Mouse (Mus musculus): ENCODE data around the gene Eml3. TPM values are rescaled to one million over a fixed set of nuclear protein-coding genes. Genes with fewer than 3 reads are reported as not detected.

Eml3 gene
- total and polyA plus RNA-seq, 3 experiments = 16.6 to 23.4 TPM; not detected in 1

DNA sequence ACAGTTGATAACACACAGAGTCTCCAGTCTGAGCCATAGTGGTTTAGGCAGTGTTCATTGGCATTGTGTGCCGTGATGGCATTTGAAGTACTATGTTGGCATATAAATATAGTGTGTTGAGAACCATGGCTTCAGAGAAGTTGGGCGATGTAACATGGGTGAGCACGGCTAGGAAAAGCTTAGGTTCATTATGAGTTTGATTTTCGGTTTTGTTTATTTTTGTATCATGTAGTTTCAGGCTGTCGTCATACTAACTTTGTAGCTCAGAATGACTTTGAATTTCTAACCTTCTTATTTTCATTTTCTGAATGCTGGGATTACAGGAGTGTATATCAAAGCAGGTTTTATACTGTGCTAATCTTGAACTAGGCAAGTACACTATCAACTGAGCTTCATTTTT, 25.9 kb upstream of the Eml3 start:
- no peak for DNase-seq (ENCODE audit: low read depth, low spot score)
- Histone ChIP-seq H3K27ac (ENCODE audit: control insufficient read depth, low read depth, low read length) (no peak overlapping the region), H3K36me3 (ENCODE audit: control insufficient read depth in 1 of 2, insufficient read depth in 2 of 2, low read length in 2 of 2) (peaks cover 11 to 14% of the 10 kb centered on the region in 2 experiments), H3K79me2 (ENCODE audit: control insufficient read depth, insufficient read depth, low read length, poor library complexity) (peaks cover 16% of the 10 kb centered on the region), H3K9ac (ENCODE audit: control insufficient read depth, low read depth, low read length, poor library complexity, severe bottlenecking) (no peak overlapping the region), H3K27me3 (ENCODE audit: control insufficient read depth in 1 of 2, insufficient read depth in 2 of 2, low read length in 2 of 2) (no peaks in the 10 kb centered on the region), H3K4me3 (ENCODE audit: control insufficient read depth in 1 of 2, insufficient read depth in 1 of 2, low read depth in 2 of 2, low read length in 2 of 2) (no peak overlapping the region), H3K4me1 (ENCODE audit: control insufficient read depth in 1 of 2, insufficient read depth in 2 of 2, low read length in 2 of 2) (peaks cover 2 to 6% of the 10 kb centered on the region in 2 experiments; a peak in 3 of 4 replicates), H3K9me3 (replicated peaks; ENCODE audit: insufficient read depth, low read length) (no peaks in the 10 kb centered on the region)
- no peak for TF ChIP-seq JUND (IDR thresholded peaks at IDR 0.05; ENCODE audit: low read depth, low read length)
- no peak for TF ChIP-seq TAL1 (IDR thresholded peaks at IDR 0.05; ENCODE audit: low read length)

DNA sequence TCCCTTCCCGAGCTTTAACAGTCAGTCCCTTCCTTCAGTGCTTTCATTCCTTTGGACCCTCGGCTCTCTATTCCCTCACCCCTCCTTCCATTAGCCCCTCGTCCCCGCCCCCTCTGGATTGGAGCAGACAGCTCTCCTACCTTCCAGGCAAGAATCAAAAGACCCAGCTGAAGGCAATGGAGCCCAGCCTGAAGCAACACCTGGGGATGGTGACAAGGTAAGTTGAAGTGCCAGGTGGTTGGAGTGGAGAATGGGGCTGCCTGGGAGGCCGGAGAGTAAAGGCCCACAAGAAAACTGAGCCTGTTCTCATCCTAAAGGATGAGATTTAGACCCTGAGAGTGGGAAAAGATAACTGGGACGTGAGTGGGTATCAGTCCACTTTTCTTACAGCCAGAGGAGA, 20.8 kb upstream of the Eml3 start:
- TF ChIP-seq MYC (IDR thresholded peaks at IDR 0.05; ENCODE audit: low read depth, low read length) (no peak), NRF1 (IDR thresholded peaks at IDR 0.05; ENCODE audit: insufficient read depth, low read depth, low read length, poor library complexity, severe bottlenecking) (no peak), MYB (IDR thresholded peaks at IDR 0.05; ENCODE audit: low read depth, low read length) (no peak), RCOR1 (IDR thresholded peaks at IDR 0.05; ENCODE audit: low read depth, low read length) (no peak), RAD21 (IDR thresholded peaks at IDR 0.05; ENCODE audit: low read depth, low read length) (no peak), BHLHE40 (IDR thresholded peaks at IDR 0.05; ENCODE audit: borderline replicate concordance, low read depth, low read length) (no peak), USF2 (IDR thresholded peaks at IDR 0.05; ENCODE audit: borderline replicate concordance in 1 of 2, insufficient read depth in 1 of 2, low read depth in 1 of 2, low read length in 2 of 2) (no peak), GABPA (IDR thresholded peaks at IDR 0.05; ENCODE audit: low read depth, low read length) (no peak), GATA1 (IDR thresholded peaks at IDR 0.05; ENCODE audit: low read depth, low read length) (no peak), SMC3 (IDR thresholded peaks at IDR 0.05; ENCODE audit: low read depth, low read length) (no peak), NELFE (IDR thresholded peaks at IDR 0.05; ENCODE audit: low read depth, low read length) (no peak)
- no peak overlapping the region for H3K4me3 ChIP-seq (ENCODE audit: control insufficient read depth in 1 of 2, insufficient read depth in 1 of 2, low read depth in 2 of 2, low read length in 2 of 2)
- peaks cover 0 to 28% of the 10 kb centered on the region in 2 experiments; a peak in 2 of 4 replicates for H3K36me3 ChIP-seq (ENCODE audit: control insufficient read depth in 1 of 2, insufficient read depth in 2 of 2, low read length in 2 of 2)
- no peaks in the 10 kb centered on the region for H3K4me1 ChIP-seq (ENCODE audit: control insufficient read depth in 1 of 2, insufficient read depth in 2 of 2, low read length in 2 of 2)
- H3K27ac ChIP-seq (ENCODE audit: control insufficient read depth, low read depth, low read length) = no peak overlapping the region
- no peaks in the 10 kb centered on the region for H3K27me3 ChIP-seq (ENCODE audit: control insufficient read depth in 1 of 2, insufficient read depth in 2 of 2, low read length in 2 of 2)
- H3K79me2 ChIP-seq (ENCODE audit: control insufficient read depth, insufficient read depth, low read length, poor library complexity) = no peaks in the 10 kb centered on the region
- DNase-seq (ENCODE audit: low read depth, low spot score) = no peak
- H3K9me3 ChIP-seq (replicated peaks; ENCODE audit: insufficient read depth, low read length) = no peaks in the 10 kb centered on the region
- H3K9ac ChIP-seq (ENCODE audit: control insufficient read depth, low read depth, low read length, poor library complexity, severe bottlenecking) = no peak overlapping the region

DNA sequence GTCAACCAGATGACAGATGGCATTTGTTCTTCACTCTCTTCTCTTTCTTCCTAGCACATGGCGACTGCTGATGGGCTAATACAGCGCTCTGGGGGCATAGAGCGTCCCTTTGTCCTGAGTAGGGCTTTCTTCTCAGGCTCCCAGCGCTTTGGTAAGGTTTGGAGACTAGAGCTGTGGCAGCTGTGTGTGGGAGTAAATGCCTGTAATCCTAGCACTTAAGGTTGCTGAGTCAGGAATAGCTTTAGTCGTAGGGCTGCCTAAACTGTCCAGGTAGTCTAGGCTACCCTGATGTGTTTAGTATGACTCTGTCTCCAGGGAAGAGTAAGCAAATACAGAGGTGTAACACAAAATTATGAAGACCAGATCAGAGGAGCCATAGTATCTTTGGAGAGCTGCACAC, 17.5 kb upstream of the Eml3 start:
- H3K9me3 ChIP-seq (replicated peaks; ENCODE audit: insufficient read depth, low read length) = no peaks in the 10 kb centered on the region
- H3K27me3 ChIP-seq (ENCODE audit: control insufficient read depth in 1 of 2, insufficient read depth in 2 of 2, low read length in 2 of 2) = no peaks in the 10 kb centered on the region
- TF ChIP-seq MEF2A (IDR thresholded peaks at IDR 0.05; ENCODE audit: extremely low read depth, insufficient replicate concordance, low read depth, low read length, poor library complexity, severe bottlenecking) = no peak
- TF ChIP-seq GABPA (IDR thresholded peaks at IDR 0.05; ENCODE audit: low read depth, low read length) = no peak
- TF ChIP-seq SIN3A (IDR thresholded peaks at IDR 0.05; ENCODE audit: low read length) = no peak
- TF ChIP-seq HCFC1 (IDR thresholded peaks at IDR 0.05; ENCODE audit: low read depth, low read length) = no peak
- TF ChIP-seq NELFE (IDR thresholded peaks at IDR 0.05; ENCODE audit: low read depth, low read length) = no peak
- TF ChIP-seq ZC3H11A (IDR thresholded peaks at IDR 0.05; ENCODE audit: low read depth, low read length) = no peak
- TF ChIP-seq POLR2A (IDR thresholded peaks at IDR 0.05; ENCODE audit: control insufficient read depth in 1 of 2, insufficient read depth in 1 of 2, low read depth in 1 of 2, low read length in 2 of 2, poor library complexity in 1 of 2) = no peak
- no peak for TF ChIP-seq GATA1 (IDR thresholded peaks at IDR 0.05; ENCODE audit: low read depth, low read length)
- TF ChIP-seq EP300 (IDR thresholded peaks at IDR 0.05; ENCODE audit: low read depth in 1 of 2, low read length in 2 of 2) = no peak
- no peak for TF ChIP-seq RCOR1 (IDR thresholded peaks at IDR 0.05; ENCODE audit: low read depth, low read length)
- no peak for TF ChIP-seq CHD2 (IDR thresholded peaks at IDR 0.05; ENCODE audit: low read length)
- no peak for TF ChIP-seq ZNF384 (IDR thresholded peaks at IDR 0.05; ENCODE audit: low read depth, low read length)
- no peak for TF ChIP-seq MYB (IDR thresholded peaks at IDR 0.05; ENCODE audit: low read depth, low read length)
- TF ChIP-seq NRF1 (IDR thresholded peaks at IDR 0.05; ENCODE audit: insufficient read depth, low read depth, low read length, poor library complexity, severe bottlenecking) = no peak
- no peak overlapping the region for H3K4me3 ChIP-seq (ENCODE audit: control insufficient read depth in 1 of 2, insufficient read depth in 1 of 2, low read depth in 2 of 2, low read length in 2 of 2)
- H3K27ac ChIP-seq (ENCODE audit: control insufficient read depth, low read depth, low read length) = no peak overlapping the region
- H3K9ac ChIP-seq (ENCODE audit: control insufficient read depth, low read depth, low read length, poor library complexity, severe bottlenecking) = no peak overlapping the region
- no peaks in the 10 kb centered on the region for H3K79me2 ChIP-seq (ENCODE audit: control insufficient read depth, insufficient read depth, low read length, poor library complexity)
- no peak for DNase-seq (ENCODE audit: low read depth, low spot score)
- no peaks in the 10 kb centered on the region for H3K4me1 ChIP-seq (ENCODE audit: control insufficient read depth in 1 of 2, insufficient read depth in 2 of 2, low read length in 2 of 2)
- H3K36me3 ChIP-seq (ENCODE audit: control insufficient read depth in 1 of 2, insufficient read depth in 2 of 2, low read length in 2 of 2) = peaks cover 0 to 30% of the 10 kb centered on the region in 2 experiments; a peak in 2 of 4 replicates
